Mouse (Mus musculus): Measurements from ENCODE around the gene Tenm2. TPM values are rescaled to one million over a fixed set of nuclear protein-coding genes. Genes with fewer than 3 reads are reported as not detected.

Gene Tenm2
- total RNA-seq, 2 experiments from 2014 or later: 0.14 to 0.72 TPM

- DNase-seq: no peak
Observed at GRCm38 (mm10) chr11:35979266-35979732, 1256.5 kb downstream of the Tenm2 start.

- no peak for DNase-seq
Observed at GRCm38 (mm10) chr11:35977796-35978195, 1258.0 kb downstream of the Tenm2 start.

GRCm38 (mm10) chr11:35977096-35977495 lies 1258.7 kb downstream of the Tenm2 start:
- no peak for DNase-seq

- DNase-seq: no peak
Observed at GRCm38 (mm10) chr11:35976482-35976881, 1259.3 kb downstream of the Tenm2 start.

GRCm38 (mm10) chr11:35974632-35975450 lies 1260.9 kb downstream of the Tenm2 start:
- no peak for DNase-seq

GRCm38 (mm10) chr11:35973135-35973534 lies 1262.6 kb downstream of the Tenm2 start:
- no peak for DNase-seq

- DNase-seq: no peak
Observed at GRCm38 (mm10) chr11:35972270-35972931, 1263.4 kb downstream of the Tenm2 start.

GRCm38 (mm10) chr11:35970806-35971705 lies 1264.7 kb downstream of the Tenm2 start:
- no peak for DNase-seq

- DNase-seq: no peak
Observed at GRCm38 (mm10) chr11:35968291-35968690, 1267.5 kb downstream of the Tenm2 start.

- DNase-seq: no peak
Observed at GRCm38 (mm10) chr11:35963981-35964549, 1271.7 kb downstream of the Tenm2 start.

- DNase-seq: no peak
Observed at GRCm38 (mm10) chr11:35963554-35963953, 1272.2 kb downstream of the Tenm2 start.

- DNase-seq: no peak
Observed at GRCm38 (mm10) chr11:35962431-35962830, 1273.3 kb downstream of the Tenm2 start.

GRCm38 (mm10) chr11:35959270-35959669 lies 1276.5 kb downstream of the Tenm2 start:
- DNase-seq: no peak
